Mouse (Mus musculus) layer of hippocampus, adult 18-20 months (tissue): Measurements from ENCODE around the gene Prpf19. TPM values are rescaled to one million over a fixed set of nuclear protein-coding genes. Genes with fewer than 3 reads are reported as not detected.

Experiments
- DNase-seq, 2 experiments: peaks; one replicate each; pipeline ENCODE4 v3.0.0; 2022; ENCODE audit warnings: low spot score in 2 of 2
- long read RNA-seq: library from polyadenylated mRNA; stranded (forward); transcript quantifications from one replicate; pipeline ENCODE4 v2.0.0, GENCODE M21; 2021
- total RNA-seq, 2 experiments: library from RNA; stranded (reverse); gene quantifications; 2 replicates each; pipeline ENCODE4 v1.2.3; 2021

The Prpf19 gene
- total RNA-seq, result 100 to 1,000 TPM; 197 to 217 TPM
- long read RNA-seq, full-length matches to known transcripts, result 10 of 21 reads
- long read RNA-seq, partial matches to known transcripts, result 10 of 21 reads
- long read RNA-seq, other reads (novel, unspliced or antisense), result 1 of 21 reads

DNA sequence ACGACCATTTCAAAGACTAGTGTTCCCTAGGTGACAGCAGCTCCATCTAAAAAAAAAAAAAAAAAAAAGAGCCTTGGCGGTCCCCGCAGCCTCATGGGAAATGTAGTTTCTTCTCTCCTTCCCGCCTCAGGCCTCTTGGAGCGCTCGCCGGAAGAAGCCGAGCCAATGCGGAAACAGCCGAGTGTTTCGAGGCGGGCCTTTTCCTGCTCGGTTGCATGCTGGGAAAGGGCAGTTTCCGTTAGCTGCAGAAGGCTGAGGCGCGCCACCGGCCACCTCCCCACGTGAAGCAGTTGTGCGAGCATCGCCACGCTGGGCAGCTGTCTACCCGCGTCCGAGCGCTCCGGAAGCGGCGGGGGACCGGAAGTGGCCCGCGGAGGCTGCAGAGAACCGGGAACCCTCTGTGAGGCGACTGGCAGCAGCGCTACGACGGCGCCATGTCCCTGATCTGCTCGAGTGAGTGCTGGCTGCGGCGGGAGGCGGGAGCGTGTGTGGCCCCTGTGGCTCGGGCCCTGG, at the start of gene Prpf19:
Gene Prpf19 (plus strand): TSS at position 216 of the 513 bp plus-strand sequence.
- peak; percentile 98 to 99 for DNase-seq

DNA sequence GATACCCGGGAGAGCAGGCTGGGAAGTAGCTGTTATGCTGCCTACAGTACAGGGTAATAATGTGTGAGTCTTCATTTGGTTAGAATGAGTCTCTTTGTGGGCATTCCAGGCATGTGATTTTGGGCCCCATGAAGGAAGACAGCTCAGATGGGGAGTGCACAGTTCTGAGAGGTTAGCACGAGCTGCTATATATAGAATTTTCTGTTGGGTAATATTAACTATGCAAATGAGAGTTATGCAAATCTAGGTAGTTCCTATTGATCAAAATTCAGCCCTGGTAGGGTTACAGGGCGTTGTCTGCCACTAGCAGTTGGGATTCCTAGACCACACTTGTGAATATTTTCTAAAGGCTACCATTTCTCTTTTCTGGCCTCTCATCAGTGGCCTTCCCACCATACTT, 49.6 kb upstream of the Prpf19 start:
- no peak for DNase-seq

DNA sequence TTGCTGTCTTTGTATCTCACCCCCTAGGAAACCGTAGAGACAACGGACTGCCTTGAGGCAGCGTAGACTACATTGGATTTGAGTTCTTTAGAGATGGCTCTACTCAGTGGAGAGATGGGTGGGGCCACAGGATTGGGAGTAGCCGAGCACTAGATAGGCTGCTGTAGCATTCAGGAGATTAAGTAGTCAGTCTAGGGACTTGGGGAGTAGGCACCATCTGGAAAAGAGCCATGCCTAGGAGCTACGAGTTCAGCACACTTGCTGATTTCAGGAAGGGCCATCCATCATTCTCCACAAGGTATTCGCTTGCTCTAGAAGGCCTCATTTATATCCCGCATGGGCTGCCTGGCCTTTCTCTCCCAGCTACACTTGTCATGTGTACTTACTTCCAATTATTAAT, 48.9 kb upstream of the Prpf19 start:
- DNase-seq, result no peak

DNA sequence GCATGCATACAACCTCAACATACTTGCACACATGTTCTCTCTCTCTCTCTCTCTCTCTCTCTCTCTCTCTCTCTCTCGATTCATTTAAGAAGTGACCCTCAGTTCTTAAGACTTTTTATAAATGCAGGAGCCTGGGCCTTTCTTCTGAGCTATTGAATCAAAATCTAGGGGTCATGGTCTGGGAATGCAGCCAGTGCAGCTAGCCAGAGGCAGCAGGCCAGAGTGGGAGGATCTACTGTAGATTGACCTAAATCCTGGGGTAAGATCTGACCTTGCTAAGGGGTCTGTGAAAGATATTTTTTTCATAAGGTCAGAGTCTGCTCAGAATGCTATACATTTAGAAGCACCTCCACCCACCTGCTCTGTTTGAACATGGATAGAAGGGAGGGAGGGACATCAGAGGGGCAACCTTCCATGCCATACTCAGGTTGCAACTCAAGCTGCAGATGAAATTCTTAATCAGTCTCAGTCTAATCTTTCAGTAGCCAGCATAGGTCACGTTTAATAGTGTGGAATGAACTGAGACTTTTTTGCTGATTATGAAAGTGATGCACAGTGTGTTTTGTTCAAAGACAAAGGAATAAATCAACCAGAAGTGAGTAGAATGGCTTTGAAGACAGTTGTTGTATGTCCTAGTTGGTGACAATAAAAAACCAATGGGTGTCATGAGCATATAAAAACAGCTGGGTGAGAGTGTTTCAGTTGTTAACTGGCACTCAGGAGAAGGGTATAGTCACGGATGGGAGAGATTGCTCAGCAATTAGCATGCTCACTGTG, 47.5 kb upstream of the Prpf19 start:
- no peak for DNase-seq

DNA sequence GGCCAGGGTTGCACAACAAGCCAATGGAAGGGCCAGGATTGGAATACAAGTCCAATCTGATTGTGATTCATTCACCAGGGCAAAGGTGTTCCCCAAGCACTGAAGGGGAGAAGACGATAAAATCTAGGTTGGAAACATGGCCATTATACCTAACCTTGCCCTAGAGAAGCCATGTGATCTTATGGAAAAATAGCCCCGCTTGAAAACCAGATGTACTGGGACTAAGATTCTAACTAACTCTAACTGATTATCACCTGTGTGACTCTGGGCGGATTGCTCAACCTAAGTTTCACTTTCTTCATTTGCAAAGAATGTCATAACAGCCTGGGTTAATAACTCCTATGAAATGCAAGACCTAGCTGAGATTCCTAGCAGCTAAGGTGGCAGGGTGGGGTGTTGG, 39.6 kb upstream of the Prpf19 start:
- DNase-seq, result no peak

DNA sequence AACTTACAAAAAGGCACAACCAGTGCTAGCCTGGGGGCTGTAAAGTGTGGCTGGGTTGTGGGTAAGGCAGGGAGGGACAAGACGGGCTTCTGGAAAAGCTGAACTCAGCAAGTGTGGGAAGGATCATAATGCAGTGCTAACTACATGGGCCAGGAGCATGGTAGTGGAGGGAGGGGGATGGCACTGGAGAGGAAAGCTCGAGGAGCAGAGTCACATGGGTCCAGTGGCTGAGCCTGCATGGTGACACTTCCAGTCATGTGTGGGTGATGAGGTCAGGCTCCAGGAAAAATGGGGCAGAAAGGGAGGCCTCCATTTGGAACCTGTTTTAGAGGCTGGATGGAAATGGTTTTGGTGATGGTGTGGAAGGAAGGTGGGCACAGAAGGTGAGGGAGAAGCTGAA, 38.5 kb upstream of the Prpf19 start:
- DNase-seq, result no peak

DNA sequence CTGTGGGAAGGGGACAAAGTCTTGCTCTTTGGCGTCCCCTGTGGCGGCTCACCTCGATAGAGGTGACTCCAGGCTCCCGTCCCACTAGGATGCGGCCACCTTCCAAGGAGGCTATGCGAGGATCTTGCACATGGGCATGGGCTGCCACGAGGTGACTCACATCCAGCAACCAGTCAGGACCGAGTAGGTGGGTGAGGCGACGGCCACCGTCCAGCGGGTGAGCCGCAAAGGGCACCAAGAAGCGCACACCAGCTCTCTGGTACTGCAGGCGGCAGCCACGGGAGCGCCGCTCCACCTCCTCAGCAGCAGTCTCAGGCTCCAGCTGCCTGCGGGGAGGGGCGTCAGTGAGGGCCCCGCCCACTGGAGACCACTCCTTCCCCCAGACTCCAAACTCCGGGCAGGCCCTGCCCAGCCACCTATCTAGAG, 34.9 kb upstream of the Prpf19 start:
- DNase-seq, result no peak

DNA sequence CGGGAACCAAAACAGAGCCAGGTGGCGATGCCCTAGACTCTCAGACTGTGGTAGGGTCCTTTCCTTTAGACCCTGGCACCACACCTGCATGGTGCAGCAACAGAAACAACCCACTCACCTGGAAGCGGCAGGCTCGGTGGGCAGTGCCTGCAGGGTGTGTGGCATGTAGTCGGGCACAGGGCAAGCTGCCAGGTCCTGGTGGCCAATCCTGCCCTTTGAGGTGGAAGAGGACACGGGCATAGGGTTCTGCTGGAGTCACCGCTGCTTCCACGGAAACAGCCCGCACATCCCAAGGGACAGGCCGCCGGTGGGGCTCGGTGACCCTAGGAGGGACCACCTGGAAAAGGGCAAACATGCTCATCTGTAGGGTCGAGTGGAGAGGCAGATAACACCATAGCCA, 28.7 kb upstream of the Prpf19 start:
- DNase-seq, result no peak

DNA sequence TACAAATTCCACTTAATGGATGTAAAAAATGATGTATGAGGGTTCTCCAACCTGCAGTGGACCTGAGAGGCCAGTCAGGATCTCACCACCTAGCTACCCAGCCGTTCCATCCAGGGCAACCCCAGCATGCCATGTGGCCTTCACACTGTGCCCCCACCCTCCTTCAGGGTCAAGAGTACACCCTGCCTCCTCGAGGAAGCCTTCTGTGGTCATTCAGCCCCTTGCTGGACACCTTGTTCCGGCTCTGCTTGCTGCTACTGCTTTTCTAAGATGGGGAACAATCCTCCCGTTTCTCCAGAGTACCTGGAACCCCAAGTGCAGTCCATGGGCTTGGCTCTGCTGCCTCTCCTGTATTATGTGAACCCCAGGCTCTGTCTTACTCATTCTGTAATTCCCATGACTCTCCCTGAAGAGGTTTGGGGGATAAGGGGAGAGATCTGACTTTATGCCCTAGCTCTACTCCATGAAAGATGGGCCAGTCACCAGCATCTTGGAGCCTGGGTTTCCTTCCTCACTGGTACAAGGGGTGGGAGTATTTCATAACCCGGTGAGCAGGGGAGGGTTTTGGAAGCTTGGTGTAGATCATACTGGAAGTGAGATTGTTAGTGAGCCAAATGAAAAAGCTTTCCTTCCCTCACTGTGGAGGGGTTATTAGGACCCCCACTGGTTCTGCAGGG, 26.9 kb upstream of the Prpf19 start:
- DNase-seq, result no peak

DNA sequence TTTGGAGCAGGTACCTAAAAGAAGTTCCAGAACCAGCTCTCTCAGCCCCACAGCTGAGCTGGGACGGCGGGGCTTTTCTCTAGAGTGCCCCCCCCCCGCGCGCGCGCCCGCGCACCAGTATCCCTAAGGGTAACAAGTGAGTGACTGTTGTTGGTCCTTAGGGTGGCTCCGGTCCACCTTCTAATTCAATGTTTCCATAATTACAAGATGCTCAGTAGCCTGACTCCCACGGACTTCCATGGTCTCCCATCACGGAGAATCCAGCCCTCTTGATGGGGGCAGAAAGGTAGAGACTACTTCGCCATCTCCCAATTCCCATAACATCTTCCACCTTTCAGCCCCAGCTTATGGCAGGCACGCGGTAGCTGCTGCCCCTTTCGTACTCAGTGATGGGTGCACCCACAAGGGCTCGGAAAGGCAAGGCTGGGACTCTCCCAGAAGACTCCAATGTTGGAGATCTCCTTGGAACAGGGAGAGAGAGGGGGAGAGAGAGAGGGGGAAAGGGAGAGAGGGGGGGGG, 26.3 kb upstream of the Prpf19 start:
- no peak for DNase-seq

DNA sequence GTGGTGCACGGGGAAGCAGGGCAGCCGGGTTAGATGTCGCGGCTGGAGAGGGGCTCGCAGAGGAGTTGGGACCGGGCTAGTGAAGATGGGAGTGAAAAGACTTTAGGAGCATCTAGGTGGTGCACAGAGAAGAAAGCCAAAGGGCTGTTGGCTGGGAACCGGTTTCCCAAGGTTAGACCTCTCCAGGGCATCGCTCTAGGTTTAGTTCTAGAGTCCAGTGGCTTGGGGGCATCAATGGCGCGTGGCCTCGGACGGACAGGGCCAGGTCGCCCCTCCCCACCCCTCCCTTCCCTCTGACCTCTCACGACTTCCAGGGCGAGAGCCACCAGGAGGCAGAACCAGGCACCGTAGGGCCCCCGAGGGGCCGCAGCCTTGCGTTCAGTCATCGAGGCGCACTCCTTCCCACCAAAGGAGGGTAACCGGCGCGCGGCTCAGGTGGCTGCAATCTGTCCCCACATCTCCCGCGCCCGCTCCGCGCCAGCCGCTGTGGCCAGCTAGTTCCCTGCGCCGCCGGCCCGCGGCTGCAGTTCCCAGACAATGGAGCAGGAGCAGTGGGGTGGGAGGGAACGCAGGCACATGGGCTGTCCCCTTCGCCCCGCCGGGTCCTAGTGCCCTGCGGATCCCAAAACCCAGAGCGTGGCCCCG, 25.7 kb upstream of the Prpf19 start:
- peak; percentile 81 to 92 for DNase-seq

DNA sequence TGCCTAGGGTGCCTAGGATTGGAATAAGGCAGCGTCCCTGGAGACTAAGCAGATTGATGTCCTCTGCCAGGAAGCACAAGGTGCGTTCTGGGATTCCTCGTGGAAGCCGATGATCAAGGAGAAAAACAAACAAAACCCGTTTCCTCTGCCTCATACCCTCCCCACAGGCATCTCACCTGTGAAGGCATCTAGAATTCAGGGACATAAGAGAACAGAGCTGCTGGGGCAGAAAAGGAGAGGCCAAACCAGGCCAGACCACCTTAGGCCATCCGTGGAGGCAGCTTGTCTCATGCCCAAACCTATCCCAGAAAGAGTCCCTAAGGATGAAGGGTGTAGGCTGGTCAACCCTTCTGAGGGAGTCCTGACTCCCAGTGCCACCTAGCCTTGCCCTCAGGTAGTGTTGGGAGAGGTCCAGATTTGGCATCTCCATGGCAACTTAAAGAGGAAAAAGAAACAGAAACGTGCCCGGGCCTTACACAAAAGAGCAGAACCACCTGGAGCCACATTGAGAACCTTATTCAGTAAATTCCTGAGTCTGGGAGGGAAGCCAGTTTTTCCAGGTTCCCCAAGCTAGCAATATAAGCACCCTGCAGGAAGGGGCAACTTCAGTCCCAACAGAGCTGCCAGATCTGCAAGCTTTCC, 25.0 kb upstream of the Prpf19 start, which contains the start of gene Tmem132a:
Gene Tmem132a (minus strand): TSS at position 55 of the 642 bp plus-strand sequence.
- no peak for DNase-seq

DNA sequence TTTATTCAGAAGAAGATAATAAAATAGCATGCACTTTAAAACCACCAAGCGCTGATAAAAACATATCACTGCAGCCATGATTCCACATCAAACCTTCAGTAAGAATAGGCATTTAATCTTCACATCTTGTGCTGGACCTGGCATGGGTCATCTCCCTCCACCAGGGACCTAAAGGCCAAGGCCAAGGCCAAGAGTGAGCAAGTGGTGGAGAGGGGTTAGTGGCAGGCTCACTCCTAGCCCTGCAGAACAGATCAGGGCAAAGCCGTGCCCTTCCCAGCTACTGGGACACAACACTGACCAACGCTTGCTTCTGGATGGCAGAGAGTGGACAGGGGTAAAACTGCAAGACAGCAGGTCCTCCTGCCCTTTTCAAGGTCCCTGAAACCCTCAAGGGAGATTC, 24.4 kb upstream of the Prpf19 start:
- DNase-seq, result no peak

DNA sequence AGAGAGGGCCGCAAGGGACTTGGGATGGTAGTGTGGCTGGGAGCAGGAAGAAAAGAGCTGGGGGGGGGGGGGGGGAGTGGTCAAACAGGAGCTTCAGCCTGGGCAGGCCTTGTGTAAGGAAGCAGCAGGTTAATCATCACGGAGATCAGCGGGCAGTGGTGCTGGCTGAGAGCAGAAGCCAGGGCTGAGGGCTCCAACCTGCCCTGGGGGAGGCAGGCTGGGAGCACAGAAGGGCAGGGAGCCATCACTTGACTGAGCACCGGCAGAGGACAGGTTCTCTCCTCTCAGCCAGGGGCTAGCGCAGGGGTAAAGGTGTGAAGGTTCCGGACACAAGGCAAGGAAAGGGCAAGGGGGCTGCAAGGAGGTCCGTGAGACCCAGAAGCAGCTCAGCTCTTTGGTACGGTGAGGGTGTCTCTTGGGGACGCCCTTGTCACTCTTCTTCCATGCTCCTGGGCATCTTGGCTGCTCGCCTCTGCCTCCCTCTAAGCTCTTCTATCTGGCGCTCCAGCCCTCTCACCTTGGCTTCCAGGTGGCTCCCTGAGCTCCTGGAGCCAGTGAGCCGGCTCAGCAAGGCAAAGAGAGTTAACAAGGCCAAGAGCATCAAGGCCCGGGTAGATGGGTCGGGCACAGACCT, 23.6 kb upstream of the Prpf19 start:
- DNase-seq, result no peak

DNA sequence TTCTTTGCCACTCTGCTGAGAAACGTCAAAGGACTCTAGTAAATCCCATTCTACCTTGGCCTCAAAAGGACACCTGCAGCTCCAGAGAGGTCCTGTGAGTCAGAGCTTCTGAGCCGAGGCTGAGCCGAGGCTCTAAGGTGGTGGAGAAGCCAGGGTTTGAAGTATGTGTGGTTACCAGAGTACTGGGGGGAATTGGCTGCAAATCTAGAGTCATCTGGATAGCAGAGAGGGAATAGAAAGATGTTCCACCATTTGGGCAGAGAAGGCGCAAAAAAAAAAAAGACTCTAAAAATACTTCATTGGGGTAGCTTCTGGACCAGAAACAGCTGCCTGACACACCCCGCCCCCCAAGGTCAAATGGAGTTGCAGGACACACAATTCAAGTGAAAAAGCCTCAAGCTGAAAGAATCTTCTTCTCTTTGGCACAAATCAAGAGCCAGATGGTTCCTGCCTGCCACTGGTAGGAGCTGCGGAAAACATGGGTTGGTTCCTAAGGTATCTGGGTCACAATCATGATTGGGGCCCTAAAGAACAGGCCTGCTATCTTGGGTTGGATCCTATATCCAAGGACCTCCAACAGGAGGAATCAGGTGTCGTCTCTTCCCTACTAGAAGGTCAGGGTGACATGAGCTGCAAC, 16.7 kb upstream of the Prpf19 start:
- peak in 1 of 2 experiments; percentile 57 for DNase-seq

DNA sequence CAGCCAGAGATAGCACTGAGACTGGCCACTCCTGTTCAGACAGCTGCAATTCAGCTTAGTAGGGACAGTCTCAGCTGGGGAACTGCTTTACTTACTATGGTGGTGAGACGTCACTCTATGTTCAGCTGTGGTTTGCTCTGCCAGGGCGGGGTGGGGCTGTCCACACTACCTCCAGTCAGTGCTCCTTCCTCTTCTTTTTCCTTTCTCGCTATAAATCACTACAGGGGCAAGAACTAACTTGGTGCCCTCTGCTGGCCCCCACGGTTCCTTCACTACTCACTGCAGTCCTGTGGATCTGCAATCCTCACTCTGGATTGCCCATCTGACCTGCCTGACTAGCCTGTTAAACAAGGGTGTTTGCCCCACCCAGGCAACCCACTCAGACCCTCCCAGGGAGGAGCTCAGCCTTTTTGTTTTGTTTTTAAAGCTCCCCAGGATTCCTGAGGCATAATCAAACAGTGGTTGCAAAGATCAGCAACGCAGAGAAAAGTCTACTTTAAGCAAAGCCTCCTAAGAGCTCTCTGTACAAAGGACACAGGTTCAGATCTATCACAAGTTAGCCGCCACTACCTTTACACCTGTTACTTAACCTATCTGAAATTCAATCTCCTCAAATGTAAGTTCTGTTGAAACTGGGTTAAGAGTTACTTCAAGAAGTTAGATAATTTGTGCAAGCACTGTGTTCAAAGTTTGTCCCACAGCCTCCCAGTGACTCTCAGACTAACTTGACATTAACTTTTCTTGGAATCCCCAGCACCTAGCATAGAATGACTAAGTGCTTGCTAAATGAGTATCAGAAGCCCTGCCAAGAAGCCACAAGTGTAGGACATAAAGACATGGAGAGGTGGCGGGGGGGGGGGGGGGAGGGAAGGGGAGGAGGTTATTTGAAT, 14.7 kb upstream of the Prpf19 start:
- peak in 1 of 2 experiments; percentile 58 for DNase-seq

DNA sequence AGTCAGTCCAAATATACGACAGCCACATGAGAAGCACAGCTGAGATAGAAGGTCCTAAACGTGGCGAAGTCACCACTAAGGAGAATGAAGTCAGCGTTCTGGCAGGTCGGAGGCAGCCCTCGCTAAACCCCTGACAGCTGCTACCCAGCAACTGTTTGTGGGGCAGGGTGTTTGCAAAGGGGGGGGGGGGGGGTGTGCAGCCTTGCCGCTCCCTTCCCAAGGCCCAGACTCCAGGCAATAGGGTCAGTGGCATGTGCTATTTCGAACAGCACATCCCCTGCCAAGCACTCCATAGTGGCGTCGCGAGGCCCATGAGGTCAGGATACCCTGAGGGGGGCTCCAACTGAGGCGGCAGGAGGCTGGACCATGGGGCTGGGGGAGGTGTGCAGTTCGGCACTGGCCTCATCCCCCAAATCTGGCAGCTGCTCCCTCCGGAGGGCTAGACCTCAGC, 14.0 kb upstream of the Prpf19 start:
- no peak for DNase-seq

DNA sequence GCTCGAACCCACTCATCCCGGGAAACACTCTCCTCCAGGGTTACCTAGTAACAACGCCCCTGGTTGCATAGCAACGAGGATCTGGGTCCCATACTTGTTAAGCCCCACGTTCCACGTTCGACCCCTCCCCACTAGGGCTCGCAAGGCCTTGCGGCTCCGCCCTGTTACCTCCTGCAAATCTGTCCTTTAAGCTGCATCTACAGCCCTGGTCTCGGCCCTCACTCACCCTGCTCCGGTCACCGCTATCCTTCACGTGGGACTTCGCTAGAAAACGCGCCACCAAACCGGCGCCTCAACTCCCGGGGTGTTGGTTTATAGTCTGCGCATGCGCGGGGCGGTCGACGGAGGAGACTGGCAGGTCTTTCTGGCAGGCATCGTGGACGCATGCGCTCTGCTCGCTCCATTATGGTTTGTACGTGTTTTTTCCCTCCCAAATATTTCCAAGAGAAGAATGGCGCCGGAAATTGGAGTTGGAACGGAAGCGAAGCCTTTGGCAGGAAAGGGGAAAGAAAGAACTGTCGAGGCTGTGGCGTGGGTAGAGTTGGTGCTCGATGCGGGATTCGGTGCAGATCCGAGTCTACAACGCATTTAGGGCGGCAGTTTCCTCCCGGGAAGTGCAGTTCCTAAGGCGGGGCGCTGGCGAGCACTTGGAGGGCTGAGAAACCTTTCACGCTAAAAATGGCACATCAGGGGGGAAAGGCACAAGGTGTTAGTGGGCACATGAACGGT, 13.4 kb upstream of the Prpf19 start, which contains the start of gene Tmem109:
Gene Tmem109 (minus strand): TSS at position 576 of the 729 bp plus-strand sequence.
- DNase-seq, result peak; percentile 93 to 96
